Mouse (Mus musculus) cortical plate, adult 2 months (tissue): ENCODE results near the gene Npas3. TPM values are rescaled to one million over a fixed set of nuclear protein-coding genes. Genes with fewer than 3 reads are reported as not detected.

ENCODE experiments used
- H3K27ac ChIP-seq: fragments of 200-500 bp; 2 replicates; pipeline ENCODE4 v1.5.1; 2012; ENCODE audit warnings: low read length, control low read depth, inconsistent platforms; ENCODE audit not compliant: insufficient read depth
- H3K4me1 ChIP-seq: fragments of 200-500 bp; 2 replicates; pipeline ENCODE4 v1.6.1; 2011; ENCODE audit warnings: low read length; ENCODE audit not compliant: control insufficient read depth, insufficient read depth
- H3K4me3 ChIP-seq: fragments of 200-500 bp; 2 replicates; pipeline ENCODE4 v1.5.1; 2011; ENCODE audit warnings: mild to moderate bottlenecking, low read length, control low read depth; ENCODE audit not compliant: insufficient read depth
- CTCF ChIP-seq: fragments of 200-500 bp; IDR thresholded peaks from 2 replicates; pipeline ENCODE4 v1.5.1; 2011; ENCODE audit warnings: mild to moderate bottlenecking, control low read depth, low read length; ENCODE audit not compliant: insufficient read depth; ENCODE audit errors: extremely low read depth
- POLR2A ChIP-seq: fragments of 200-500 bp; IDR thresholded peaks from 2 replicates; pipeline ENCODE4 v1.6.1; 2011; ENCODE audit warnings: mild to moderate bottlenecking, low read length, control low read depth; ENCODE audit not compliant: insufficient read depth; ENCODE audit errors: extremely low read depth
- polyA plus RNA-seq: library from polyadenylated mRNA; depleted of rRNA; stranded (reverse); fragments of >200 nt; gene quantifications from 2 replicates; pipeline ENCODE4 v1.2.3, GENCODE M21; 2012

The Npas3 gene
- polyA plus RNA-seq, 1 experiment = 7.9 TPM

DNA sequence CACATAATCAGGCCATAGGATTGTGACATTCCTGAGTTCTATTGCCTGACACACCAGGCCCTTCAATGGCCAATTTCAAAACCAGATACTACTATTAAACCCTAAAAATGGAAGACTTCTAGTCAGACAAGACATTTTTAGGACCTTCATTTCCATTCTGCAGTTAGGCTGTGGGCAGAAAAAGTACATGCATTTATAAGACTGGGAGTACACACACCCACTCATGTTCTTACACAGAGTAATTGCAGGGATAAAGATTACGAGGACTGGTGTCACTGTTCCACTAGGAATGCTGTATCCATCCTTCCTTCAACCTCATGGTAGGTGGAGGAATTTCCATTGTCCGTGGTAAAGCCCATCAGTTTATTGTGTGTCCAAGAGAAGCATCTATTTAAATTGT, 661.7 kb downstream of the Npas3 start:
- Histone ChIP-seq H3K27ac (no peak overlapping the region), H3K4me3 (no peak overlapping the region), H3K4me1 (no peaks in the 10 kb centered on the region)
- TF ChIP-seq POLR2A (no peak), CTCF (no peak)

- TF ChIP-seq POLR2A (no peak), CTCF (no peak)
- no peaks in the 10 kb centered on the region for H3K4me1 ChIP-seq
- no peak overlapping the region for H3K27ac ChIP-seq
- H3K4me3 ChIP-seq = no peak overlapping the region
Measured at GRCm38 (mm10) chr12:53922153-53922552, 673.7 kb downstream of the Npas3 start.

DNA sequence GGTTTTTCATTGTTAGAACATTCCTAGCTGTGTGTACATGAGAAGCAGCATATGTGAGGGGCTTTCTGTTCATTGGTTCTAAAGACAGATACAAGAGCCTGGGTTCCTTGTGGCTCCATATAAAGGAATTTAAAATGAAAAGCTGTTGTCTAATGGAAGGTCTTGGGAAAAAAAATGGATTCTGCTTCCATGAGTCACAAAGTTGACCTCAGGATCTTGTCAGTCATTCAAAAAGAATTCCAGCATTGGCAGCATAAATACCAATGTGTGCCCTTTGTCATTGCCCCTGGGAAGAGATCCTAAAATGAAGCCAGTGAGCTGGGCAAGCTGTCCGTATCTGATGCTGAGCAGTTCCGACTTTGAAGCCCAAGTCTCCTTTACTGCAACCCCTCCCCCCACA, 700.3 kb downstream of the Npas3 start:
- no peaks in the 10 kb centered on the region for H3K4me1 ChIP-seq
- H3K4me3 ChIP-seq = no peak overlapping the region
- TF ChIP-seq POLR2A (no peak), CTCF (no peak)
- no peak overlapping the region for H3K27ac ChIP-seq

- H3K4me1 ChIP-seq = no peaks in the 10 kb centered on the region
- no peak overlapping the region for H3K4me3 ChIP-seq
- no peak overlapping the region for H3K27ac ChIP-seq
- no peak for TF ChIP-seq CTCF
- no peak for TF ChIP-seq POLR2A
Measured at GRCm38 (mm10) chr12:53962004-53962403, 713.5 kb downstream of the Npas3 start.

DNA sequence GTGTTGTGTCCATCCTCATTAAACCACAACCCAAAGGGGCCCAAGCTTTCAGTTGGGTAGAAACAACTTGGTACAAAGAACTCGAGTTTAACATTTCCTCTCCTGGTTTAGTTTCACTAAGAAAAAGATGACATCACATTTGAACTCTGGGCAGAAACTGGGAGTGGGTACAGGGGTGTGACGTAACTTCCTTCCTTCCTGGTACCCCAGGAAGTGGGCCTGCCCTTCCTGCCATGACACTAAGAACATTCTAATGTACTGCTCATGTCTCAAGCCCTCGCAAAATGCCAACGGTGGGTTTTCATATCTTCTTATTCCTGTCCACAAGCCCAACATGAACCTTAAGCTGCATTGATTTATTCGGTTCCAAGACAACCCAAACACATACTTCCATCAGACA, 715.1 kb downstream of the Npas3 start:
- Histone ChIP-seq H3K27ac (no peak overlapping the region), H3K4me3 (no peak overlapping the region), H3K4me1 (no peaks in the 10 kb centered on the region)
- TF ChIP-seq POLR2A = no peak
- TF ChIP-seq CTCF = no peak

- no peak overlapping the region for H3K27ac ChIP-seq
- H3K4me1 ChIP-seq = no peaks in the 10 kb centered on the region
- no peak for TF ChIP-seq POLR2A
- TF ChIP-seq CTCF = no peak
- no peak overlapping the region for H3K4me3 ChIP-seq
Measured at GRCm38 (mm10) chr12:53969378-53970174, 721.1 kb downstream of the Npas3 start.

- Histone ChIP-seq H3K4me1 (no peaks in the 10 kb centered on the region), H3K4me3 (no peak overlapping the region), H3K27ac (no peak overlapping the region)
- no peak for TF ChIP-seq POLR2A
- no peak for TF ChIP-seq CTCF
Measured at GRCm38 (mm10) chr12:53970721-53971120, 722.2 kb downstream of the Npas3 start.

DNA sequence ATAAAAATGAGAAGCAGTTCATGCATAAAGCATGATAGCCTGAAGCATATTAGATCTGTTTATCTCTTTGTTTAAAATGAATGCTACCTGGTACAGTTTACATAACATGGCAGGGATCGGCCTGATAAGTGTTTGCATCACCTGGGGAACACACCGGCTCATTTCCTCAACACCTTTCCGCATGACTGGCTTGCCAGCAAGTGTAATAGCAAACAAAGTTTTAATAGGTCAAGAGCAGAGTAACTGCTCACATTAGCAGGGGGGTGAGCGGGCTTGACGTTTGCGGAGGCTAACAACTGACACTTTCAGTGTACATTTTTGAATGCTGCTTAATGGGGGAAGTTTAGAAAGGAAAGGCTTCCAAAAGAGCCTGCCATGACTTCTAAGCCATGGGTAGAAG, 724.9 kb downstream of the Npas3 start:
- Histone ChIP-seq H3K4me3 (no peak overlapping the region), H3K4me1 (no peaks in the 10 kb centered on the region; the same call in 1 of the 2 replicates), H3K27ac (no peak overlapping the region)
- TF ChIP-seq CTCF (no peak), POLR2A (no peak)

GRCm38 (mm10) chr12:53981575-53982507, 733.4 kb downstream of the Npas3 start:
- H3K4me3 ChIP-seq = no peak overlapping the region
- peaks cover 1% of the 10 kb centered on the region for H3K4me1 ChIP-seq
- no peak for TF ChIP-seq CTCF
- no peak for TF ChIP-seq POLR2A
- peak overlapping the region; percentile 43; the same call in 1 of the 2 replicates for H3K27ac ChIP-seq

- TF ChIP-seq POLR2A (no peak), CTCF (no peak)
- H3K4me1 ChIP-seq = peaks cover 1% of the 10 kb centered on the region
Measured at GRCm38 (mm10) chr12:53983946-53984345, 735.5 kb downstream of the Npas3 start.

More at GRCm38 (mm10) chr12:53983946-53984345, 735.5 kb downstream of the Npas3 start:
- Histone ChIP-seq H3K4me3 (no peak overlapping the region), H3K27ac (no peak overlapping the region)
